Mouse (Mus musculus) forebrain, embryonic 14.5 days (tissue): ENCODE measurements around the gene Mindy1. TPM values are rescaled to one million over a fixed set of nuclear protein-coding genes. Genes with fewer than 3 reads are reported as not detected.

Source experiments
- ATAC-seq: fragments of 200-750 bp; cut with Nextera tagmentation; 2 replicates; pipeline ENCODE4 v1.8.0; 2017; ENCODE audit warnings: mild to moderate bottlenecking, moderate library complexity
- DNase-seq: peaks from one replicate; pipeline ENCODE4 v3.0.0-alpha.2; 2015; ENCODE audit warnings: low spot score
- H3K27ac ChIP-seq: fragments of 300-500 bp; sonication (generic); 2 replicates; pipeline ENCODE4 v1.5.1; 2014; ENCODE audit warnings: low read depth, mild to moderate bottlenecking, control low read depth, low read length, moderate library complexity
- H3K27me3 ChIP-seq: fragments of 300-500 bp; sonication (generic); replicated peaks from 2 replicates; pipeline ENCODE4 v1.6.1; 2014; ENCODE audit warnings: low read length, control low read depth, mixed read lengths; ENCODE audit not compliant: control insufficient read depth, insufficient read depth
- H3K36me3 ChIP-seq: fragments of 300-500 bp; sonication (generic); 2 replicates; pipeline ENCODE4 v1.6.1; 2014; ENCODE audit warnings: low read length, control low read depth; ENCODE audit not compliant: control insufficient read depth, insufficient read depth
- H3K4me1 ChIP-seq: fragments of 300-500 bp; sonication (generic); 2 replicates; pipeline ENCODE4 v1.6.1; 2014; ENCODE audit warnings: antibody characterized with exemption, low read length, control low read depth; ENCODE audit not compliant: control insufficient read depth, insufficient read depth
- H3K4me2 ChIP-seq: fragments of 300-500 bp; sonication (generic); 2 replicates; pipeline ENCODE4 v1.6.1; 2014; ENCODE audit warnings: mild to moderate bottlenecking, control low read depth, low read length
- H3K4me3 ChIP-seq: fragments of 300-500 bp; sonication (generic); 2 replicates; pipeline ENCODE4 v1.5.1; 2014; ENCODE audit warnings: low read depth, low read length, control low read depth
- H3K9ac ChIP-seq: fragments of 300-500 bp; sonication (generic); 2 replicates; pipeline ENCODE4 v1.6.1; 2014; ENCODE audit warnings: mild to moderate bottlenecking, low read length, control low read depth, moderate library complexity
- H3K9me3 ChIP-seq: fragments of 300-500 bp; sonication (generic); replicated peaks from 2 replicates; pipeline ENCODE4 v1.6.1; 2016; ENCODE audit warnings: low read length, control low read depth, mixed read lengths; ENCODE audit not compliant: control insufficient read depth
- WGBS: fragments of 180-500 bp; shearing (Covaris S2); extraction: QIAGEN DNeasy Blood & Tissue Kit; methylation state at CpG from one replicate; pipeline ENCODE4 v1.1.7; 2014; 5-methylcytosine and 5-hydroxymethylcytosine counted together
- polyA plus RNA-seq: library from polyadenylated mRNA; unstranded; fragments of >200 nt; fragmentation: Nextera tagmentation; extraction: Ambion mirVana; gene quantifications from 2 replicates; pipeline ENCODE4 v1.2.1, GENCODE M21; 2014

Mindy1 gene
- polyA plus RNA-seq, 1 experiment from 2014 or later: 50.7 TPM

DNA sequence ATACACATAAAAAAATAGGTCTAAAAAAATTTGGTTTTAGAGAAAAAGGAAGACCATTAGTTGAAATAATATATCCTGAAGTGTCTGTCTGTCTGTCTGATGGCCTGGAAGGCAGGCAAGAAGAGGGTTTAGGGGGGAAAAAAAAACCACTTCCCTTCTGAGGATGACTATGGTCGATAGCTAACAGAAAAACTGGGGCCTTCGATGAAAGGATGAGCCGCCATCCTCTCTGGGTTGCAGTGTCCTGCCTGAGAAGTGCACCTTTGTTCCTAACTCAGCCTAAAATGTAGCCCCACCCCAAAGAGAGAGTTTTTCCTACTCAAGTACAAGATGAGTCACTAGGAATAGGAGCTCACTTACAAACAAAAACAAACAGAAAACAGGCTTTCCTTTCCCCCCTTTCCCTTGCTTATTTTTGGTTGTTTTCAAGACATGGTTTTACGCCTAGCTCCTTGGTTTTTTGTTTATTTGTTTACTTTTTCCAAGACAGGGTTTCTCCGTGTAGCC lies 4.7 kb upstream of the Mindy1 start:
- no peak overlapping the region for H3K9ac ChIP-seq
- H3K4me3 ChIP-seq: no peak overlapping the region
- DNase-seq (no peak), ATAC-seq (no peak)
- no peaks in the 10 kb centered on the region for H3K27me3 ChIP-seq
- H3K4me2 ChIP-seq: no peak overlapping the region
- H3K4me1 ChIP-seq: no peaks in the 10 kb centered on the region
- no peak overlapping the region for H3K27ac ChIP-seq
- no peaks in the 10 kb centered on the region for H3K9me3 ChIP-seq
- WGBS: 81% methylated on average over 5 of the region's 5 CpGs
- H3K36me3 ChIP-seq: 0 out of 2 replicates have a peak, but pooled peaks cover 3% of the 10 kb centered on the region

DNA sequence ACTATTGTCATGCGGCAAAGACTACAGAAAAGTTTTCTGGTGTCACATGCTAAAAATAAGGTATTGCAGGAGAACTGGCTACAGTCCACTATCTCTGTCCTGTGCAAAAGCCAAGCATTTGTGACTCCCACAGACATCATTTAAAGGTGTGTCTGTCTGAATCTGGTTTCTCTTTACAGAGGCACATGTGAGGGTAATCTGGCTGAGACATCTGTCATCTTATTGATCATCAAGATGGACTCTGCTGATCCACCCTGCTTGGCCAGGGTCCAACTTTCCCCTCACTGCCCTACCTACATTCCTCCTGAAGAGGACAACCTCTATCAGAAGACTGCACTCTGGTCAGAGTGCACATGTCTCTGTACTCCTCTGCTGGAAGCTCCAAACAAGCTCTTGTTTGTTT lies 4.0 kb upstream of the Mindy1 start:
- H3K9me3 ChIP-seq: no peaks in the 10 kb centered on the region
- H3K36me3 ChIP-seq: 0 out of 2 replicates have a peak, but pooled peaks cover 3% of the 10 kb centered on the region
- H3K27ac ChIP-seq: no peak overlapping the region
- no peak for DNase-seq
- WGBS: 92% methylated on average over 1 of the region's 1 CpGs
- no peak overlapping the region for H3K9ac ChIP-seq
- no peak for ATAC-seq
- no peak overlapping the region for H3K4me2 ChIP-seq
- H3K27me3 ChIP-seq: no peaks in the 10 kb centered on the region
- no peak overlapping the region for H3K4me3 ChIP-seq
- no peaks in the 10 kb centered on the region; the same call in 1 of the 2 replicates for H3K4me1 ChIP-seq

DNA sequence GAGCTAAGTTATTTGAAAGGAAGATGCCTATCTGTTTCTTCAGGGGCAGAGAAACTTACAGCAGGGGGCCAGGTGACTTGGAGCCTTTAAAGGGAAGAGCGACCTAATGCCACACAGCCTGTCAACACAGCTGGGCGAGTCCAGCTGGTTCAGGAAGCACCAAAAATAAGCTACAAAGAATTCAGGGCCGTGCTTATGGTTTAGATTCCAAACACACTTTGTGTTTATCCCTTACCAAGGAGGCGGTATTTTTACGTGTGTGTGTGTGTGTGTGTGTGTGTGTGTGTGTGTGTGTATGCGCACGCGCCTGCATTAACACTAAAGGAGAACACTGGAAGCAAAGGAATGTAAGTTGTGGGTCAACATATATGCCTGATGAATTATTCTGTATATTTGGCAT lies 398 bp upstream of the Mindy1 start:
- H3K27ac ChIP-seq: no peak overlapping the region; the same call in none of the 2 replicates
- ATAC-seq (no peak), DNase-seq (peak; percentile 35)
- peak overlapping the region; percentile 67 for H3K4me3 ChIP-seq
- no peaks in the 10 kb centered on the region for H3K27me3 ChIP-seq
- H3K9ac ChIP-seq: peak overlapping the region; percentile 73
- H3K4me1 ChIP-seq: peaks cover 11% of the 10 kb centered on the region
- peak overlapping the region; percentile 63 for H3K4me2 ChIP-seq
- H3K9me3 ChIP-seq: no peaks in the 10 kb centered on the region
- 0 out of 2 replicates have a peak, but pooled peaks cover 3% of the 10 kb centered on the region for H3K36me3 ChIP-seq
- WGBS: 34% methylated on average over 8 of the region's 8 CpGs

- H3K9me3 ChIP-seq: no peaks in the 10 kb centered on the region
- H3K27ac ChIP-seq: peak overlapping the region; percentile 95
- H3K27me3 ChIP-seq: no peaks in the 10 kb centered on the region
- peak overlapping the region; percentile 87 for H3K9ac ChIP-seq
- H3K4me1 ChIP-seq: peaks cover 11% of the 10 kb centered on the region
- H3K36me3 ChIP-seq: peaks cover 7% of the 10 kb centered on the region; the same call in 1 of the 2 replicates
- peak overlapping the region; percentile 67 for H3K4me3 ChIP-seq
- ATAC-seq (peak; percentile 8; the same call in 1 of the 2 replicates), DNase-seq (peak; percentile 46)
- under 1% methylated on average over 11 of the region's 11 CpGs for WGBS
- peak overlapping the region; percentile 63 for H3K4me2 ChIP-seq
These were observed 1.3 kb downstream of the Mindy1 start for GRCm38 (mm10) chr3:95282381-95282864.

DNA sequence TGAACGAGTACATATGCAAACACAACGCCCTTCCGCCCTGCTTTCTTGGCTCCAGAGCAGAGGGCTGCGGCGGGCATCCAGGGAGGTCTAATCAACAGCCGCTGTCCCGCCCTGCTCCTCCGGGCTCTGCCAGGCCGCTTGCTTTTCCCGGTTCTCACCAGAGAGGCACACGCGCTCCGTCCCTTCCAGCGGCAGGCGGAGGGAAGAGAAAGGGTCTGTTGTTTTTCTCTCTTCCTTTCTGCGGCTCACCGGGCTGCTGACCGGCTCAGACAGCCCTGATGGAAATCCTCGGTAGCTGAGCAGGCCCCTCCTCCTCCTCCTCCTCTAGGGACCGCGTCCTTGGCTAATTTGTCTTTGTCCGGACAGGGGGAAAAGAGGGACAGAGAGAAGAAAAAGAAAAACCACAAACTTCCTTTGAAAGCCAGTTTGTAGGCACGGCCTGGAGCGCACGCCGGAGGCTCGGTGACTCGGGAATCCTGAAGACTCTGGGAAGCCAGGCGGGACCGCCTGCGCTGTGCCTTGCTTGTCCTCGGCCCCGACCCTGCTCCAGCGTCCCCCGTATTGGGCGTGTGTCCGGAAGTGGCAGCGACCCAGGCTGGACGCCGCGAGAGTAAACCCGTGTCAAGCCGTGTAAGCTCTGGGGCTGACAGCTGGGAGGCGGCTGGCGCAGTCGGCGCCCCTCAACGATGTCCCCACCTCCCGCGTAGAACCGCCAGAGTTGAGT lies 1.9 kb downstream of the Mindy1 start:
- WGBS: 0% methylated on average over 51 of the region's 51 CpGs
- no peaks in the 10 kb centered on the region for H3K27me3 ChIP-seq
- H3K4me3 ChIP-seq: peak overlapping the region; percentile 67
- peaks cover 13% of the 10 kb centered on the region for H3K36me3 ChIP-seq
- ATAC-seq (peak; percentile 73), DNase-seq (peak; percentile 88)
- peak overlapping the region; percentile 87 for H3K9ac ChIP-seq
- no peaks in the 10 kb centered on the region for H3K9me3 ChIP-seq
- H3K4me1 ChIP-seq: peaks cover 11% of the 10 kb centered on the region
- peak overlapping the region; percentile 95 for H3K27ac ChIP-seq
- H3K4me2 ChIP-seq: peak overlapping the region; percentile 63

GRCm38 (mm10) chr3:95283589-95283941 lies 2.4 kb downstream of the Mindy1 start:
- DNase-seq: no peak
- Histone ChIP-seq H3K36me3 (peaks cover 16% of the 10 kb centered on the region), H3K27me3 (no peaks in the 10 kb centered on the region), H3K4me1 (peaks cover 11% of the 10 kb centered on the region), H3K4me2 (peak overlapping the region; percentile 63), H3K9ac (peak overlapping the region; percentile 87), H3K4me3 (peak overlapping the region; percentile 67), H3K9me3 (no peaks in the 10 kb centered on the region), H3K27ac (peak overlapping the region; percentile 95)
- WGBS: 2% methylated on average over 7 of the region's 7 CpGs
- no peak for ATAC-seq

DNA sequence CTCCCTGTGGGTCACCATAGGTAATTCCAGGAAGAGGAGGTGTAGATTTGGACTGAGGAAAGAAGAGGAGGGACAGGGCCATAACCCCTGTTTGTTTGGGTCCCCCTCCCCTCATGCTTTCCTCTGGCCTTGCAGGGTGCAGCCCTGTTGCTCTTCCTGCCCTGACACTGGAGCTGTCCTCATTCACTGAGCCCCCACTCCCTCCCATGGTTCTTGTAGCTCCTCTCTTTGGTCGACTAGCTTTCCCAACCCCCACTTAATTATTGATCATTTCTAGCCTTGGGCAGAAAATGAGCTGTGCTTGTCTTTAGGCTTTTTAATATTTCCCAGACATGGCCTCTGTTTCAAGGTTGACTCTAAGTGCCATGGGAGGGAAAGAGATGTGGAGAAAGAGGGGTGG lies 2.9 kb downstream of the Mindy1 start:
- H3K4me3 ChIP-seq: peak overlapping the region; percentile 67
- H3K36me3 ChIP-seq: peaks cover 20% of the 10 kb centered on the region
- no peaks in the 10 kb centered on the region for H3K9me3 ChIP-seq
- DNase-seq: no peak
- H3K27me3 ChIP-seq: no peaks in the 10 kb centered on the region
- ATAC-seq: no peak
- peak overlapping the region; percentile 87 for H3K9ac ChIP-seq
- H3K4me2 ChIP-seq: peak overlapping the region; percentile 63
- whole genome bisulfite sequencing: 17% methylated on average over 1 of the region's 1 CpGs
- 0 out of 2 replicates have a peak overlapping the region, but pooled peaks have one; percentile 95 for H3K27ac ChIP-seq
- H3K4me1 ChIP-seq: peaks cover 11% of the 10 kb centered on the region

- ATAC-seq: no peak
- H3K27ac ChIP-seq: no peak overlapping the region
- 91% methylated on average over 12 of the region's 12 CpGs for WGBS
These were observed 3.5 kb downstream of the Mindy1 start for GRCm38 (mm10) chr3:95284501-95285281.

More at GRCm38 (mm10) chr3:95284501-95285281, 3.5 kb downstream of the Mindy1 start:
- Histone ChIP-seq H3K27me3 (no peaks in the 10 kb centered on the region), H3K36me3 (peaks cover 26% of the 10 kb centered on the region), H3K4me3 (0 out of 2 replicates have a peak overlapping the region, but pooled peaks have one; percentile 67), H3K9ac (peak overlapping the region; percentile 87), H3K4me1 (peaks cover 11% of the 10 kb centered on the region), H3K4me2 (peak overlapping the region; percentile 63), H3K9me3 (no peaks in the 10 kb centered on the region)
- no peak for DNase-seq
